Mouse (Mus musculus) kidney, adult 2 months (tissue): ENCODE results near the gene Kntc1. TPM values are rescaled to one million over a fixed set of nuclear protein-coding genes. Genes with fewer than 3 reads are reported as not detected.

Source experiments
- DNase-seq: peaks from one replicate; pipeline ENCODE4 v3.0.0; 2021
- H3K27ac ChIP-seq: fragments of 200-500 bp; 2 replicates; pipeline ENCODE4 v1.5.1; 2012; ENCODE audit warnings: low read depth, low read length, control low read depth, inconsistent platforms; ENCODE audit not compliant: insufficient read depth
- H3K27me3 ChIP-seq: fragments of 200-500 bp; replicated peaks from 2 replicates; pipeline ENCODE4 v1.6.1; 2012; ENCODE audit warnings: mild to moderate bottlenecking, moderate library complexity, low read length, inconsistent platforms; ENCODE audit not compliant: control insufficient read depth, insufficient read depth
- H3K36me3 ChIP-seq: fragments of 200-500 bp; 2 replicates; pipeline ENCODE4 v1.6.1; 2012; ENCODE audit warnings: mild to moderate bottlenecking, moderate library complexity, low read length, inconsistent platforms; ENCODE audit not compliant: control insufficient read depth, insufficient read depth
- H3K4me1 ChIP-seq: fragments of 200-500 bp; 2 replicates; pipeline ENCODE4 v1.6.1; 2011; ENCODE audit warnings: low read length; ENCODE audit not compliant: control insufficient read depth, insufficient read depth
- H3K4me3 ChIP-seq: fragments of 200-500 bp; 2 replicates; pipeline ENCODE4 v1.5.1; 2011; ENCODE audit warnings: mild to moderate bottlenecking, low read depth, low read length, control low read depth; ENCODE audit not compliant: insufficient read depth
- CTCF ChIP-seq: fragments of 200-500 bp; conservative IDR thresholded peaks from 2 replicates; pipeline ENCODE4 v1.5.1; 2011; ENCODE audit warnings: low read depth, mild to moderate bottlenecking, control low read depth, low read length, moderate library complexity, mixed read lengths; ENCODE audit not compliant: insufficient read depth, insufficient read length
- POLR2A ChIP-seq: fragments of 200-500 bp; IDR thresholded peaks from one replicate; pipeline ENCODE4 v1.6.1; 2011; ENCODE audit warnings: low read depth, low read length, control low read depth
- WGBS: fragments of 180-500 bp; shearing (Covaris S2); methylation state at CpG from one replicate; pipeline ENCODE4 v1.1.7; 2018; 5-methylcytosine and 5-hydroxymethylcytosine counted together
- polyA plus RNA-seq: library from polyadenylated mRNA; depleted of rRNA; stranded (reverse); fragments of >200 nt; gene quantifications from 2 replicates; pipeline ENCODE4 v1.2.3, GENCODE M21; 2012; rRNA removed

The Kntc1 gene
- polyA plus RNA-seq, 1 experiment, result 0.77 TPM

DNA sequence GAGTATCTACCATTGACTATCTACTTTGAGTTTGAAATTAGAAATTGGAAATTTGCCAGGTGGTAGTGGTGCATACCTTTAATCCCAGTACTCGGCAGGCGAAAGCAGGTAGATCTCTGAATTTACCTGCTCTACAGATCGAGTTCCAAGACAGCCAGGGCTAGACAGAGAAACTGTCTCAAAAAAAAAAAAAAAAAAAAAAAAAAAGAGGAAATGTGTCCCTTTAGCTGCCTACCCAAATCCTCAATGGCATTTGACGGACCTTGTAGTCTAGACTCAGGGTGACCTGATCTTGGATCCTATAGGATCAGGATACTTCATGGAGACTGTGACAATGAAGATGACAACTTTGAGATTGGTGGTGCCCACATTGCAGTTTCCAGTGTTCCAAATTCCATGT is 116.9 kb downstream of the Kntc1 start:
- Histone ChIP-seq H3K36me3 (no peaks in the 10 kb centered on the region), H3K27me3 (no peaks in the 10 kb centered on the region), H3K4me3 (no peak overlapping the region), H3K27ac (no peak overlapping the region), H3K4me1 (no peaks in the 10 kb centered on the region)
- no peak for DNase-seq
- TF ChIP-seq POLR2A (no peak), CTCF (no peak)
- WGBS, result 74% methylated on average over 4 of the region's 4 CpGs

DNA sequence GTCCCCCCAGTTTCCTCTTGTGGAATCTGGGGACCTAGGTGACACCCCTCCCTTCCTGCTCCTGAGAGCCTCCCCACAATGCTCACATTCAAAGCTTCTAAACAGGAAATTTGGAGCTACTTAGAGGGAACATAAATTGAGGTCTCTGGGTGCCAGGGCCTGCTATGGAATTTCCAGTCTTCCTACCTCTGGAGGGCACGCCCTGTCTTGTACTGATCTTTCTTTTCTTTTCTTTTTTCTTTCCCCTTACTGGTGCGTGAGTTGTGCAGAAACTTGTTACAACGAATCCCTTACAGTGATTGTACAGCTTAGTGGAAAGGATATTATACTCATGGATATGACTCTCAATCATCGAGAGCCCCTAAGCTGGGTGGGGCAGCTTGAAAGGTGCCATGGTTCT is 120.1 kb downstream of the Kntc1 start:
- TF ChIP-seq CTCF (no peak), POLR2A (no peak)
- H3K4me1 ChIP-seq, result no peaks in the 10 kb centered on the region
- WGBS, result 82% methylated on average over 4 of the region's 4 CpGs
- H3K27ac ChIP-seq, result no peak overlapping the region
- no peak overlapping the region for H3K4me3 ChIP-seq
- no peaks in the 10 kb centered on the region for H3K27me3 ChIP-seq
- no peaks in the 10 kb centered on the region for H3K36me3 ChIP-seq
- no peak for DNase-seq

Other genes starting within 250 kb of the Kntc1 start
- 0.05 TPM in 1 of 2 replicates, not detected in the other for gene B3gnt4, start 239.3 kb upstream of the Kntc1 start, polyA plus RNA-seq
- gene Diablo, start 225.5 kb upstream of the Kntc1 start, polyA plus RNA-seq, result 64.2 and 68.8 TPM in 2 replicates
- 2.0 and 2.9 TPM in 2 replicates for gene Gm49027, start 224.2 kb upstream of the Kntc1 start, polyA plus RNA-seq
- 22.6 and 24.1 TPM in 2 replicates for gene Vps33a, start 176.7 kb upstream of the Kntc1 start, polyA plus RNA-seq
- 19.0 and 24.4 TPM in 2 replicates for gene Clip1, start 65.1 kb upstream of the Kntc1 start, polyA plus RNA-seq
- 24.3 and 26.1 TPM in 2 replicates for gene Zcchc8, start 28.6 kb upstream of the Kntc1 start, polyA plus RNA-seq
- 9.3 and 13.0 TPM in 2 replicates for gene Rsrc2, start 302 bp upstream of the Kntc1 start, polyA plus RNA-seq
- 1.9 and 2.6 TPM in 2 replicates for gene Hcar2, start 115.8 kb downstream of the Kntc1 start, polyA plus RNA-seq
- 11.1 and 13.0 TPM in 2 replicates for gene Hcar1, start 130.3 kb downstream of the Kntc1 start, polyA plus RNA-seq
- gene Denr, start 157.5 kb downstream of the Kntc1 start, polyA plus RNA-seq, result 22.6 and 41.0 TPM in 2 replicates
- 0.56 and 0.64 TPM in 2 replicates for gene Gm43518, start 177.7 kb downstream of the Kntc1 start, polyA plus RNA-seq
- gene Ccdc62, start 181.0 kb downstream of the Kntc1 start, polyA plus RNA-seq, result 3.7 and 4.1 TPM in 2 replicates
- 18.3 and 19.2 TPM in 2 replicates for gene Hip1r, start 223.9 kb downstream of the Kntc1 start, polyA plus RNA-seq